Mouse (Mus musculus) thymus, postnatal 25 days (tissue): ENCODE data around the gene Gm7929.
"Not testable (repeated sequence)": the region's sequence is repeated elsewhere in the genome, so short reads cannot be mapped to it uniquely, and the experiment has no call there.

Experiments used
- DNase-seq: peaks from one replicate; pipeline ENCODE4 v3.0.0; 2022

Gene Gm7929

DNA sequence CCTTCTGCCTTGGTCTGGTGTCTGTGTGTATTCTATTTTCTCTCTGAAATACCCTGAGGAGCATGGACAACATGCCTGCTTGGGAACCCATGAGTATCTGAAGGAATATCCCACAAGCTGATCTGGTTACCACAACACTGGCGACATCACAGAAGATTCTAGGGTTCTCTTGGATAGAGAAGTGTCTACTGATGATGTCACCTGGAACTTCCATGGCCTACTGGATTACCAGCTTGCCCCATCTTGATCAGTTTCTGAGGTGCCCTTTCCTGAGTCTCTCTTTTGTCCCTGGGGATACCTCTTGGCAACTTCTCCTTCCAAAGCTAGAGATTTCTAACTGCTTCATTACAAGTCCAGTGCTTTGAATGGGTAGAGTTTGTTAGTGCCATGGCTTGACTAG is at the start of gene Gm7929:
Gene Gm7929, minus strand, starts transcription at position 101 of the 400 bp plus-strand sequence.
- not testable (repeated sequence) for DNase-seq

DNA sequence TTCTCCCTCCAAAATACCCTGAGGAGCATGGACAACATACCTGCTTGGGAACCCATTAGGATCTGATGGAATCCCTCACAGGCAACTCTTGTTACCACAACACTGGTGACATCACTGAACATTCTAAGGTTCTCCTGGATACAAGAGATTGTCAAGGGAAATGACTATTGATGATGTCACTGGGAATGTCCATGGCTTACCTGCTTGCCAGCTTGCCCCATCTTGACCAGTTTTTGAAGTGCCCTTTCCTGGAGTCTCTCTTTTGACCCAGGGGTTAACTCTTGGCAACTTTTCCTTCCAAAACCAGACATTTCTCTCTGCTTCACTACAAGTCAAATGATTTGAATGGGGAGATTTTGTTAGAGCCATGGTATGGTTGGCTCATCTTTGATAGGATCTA is 21.9 kb upstream of the Gm7929 start, which contains the start of gene Gm47189:
Gene Gm47189, minus strand, starts transcription at position 101 of the 400 bp plus-strand sequence.
- not testable (repeated sequence) for DNase-seq

DNA sequence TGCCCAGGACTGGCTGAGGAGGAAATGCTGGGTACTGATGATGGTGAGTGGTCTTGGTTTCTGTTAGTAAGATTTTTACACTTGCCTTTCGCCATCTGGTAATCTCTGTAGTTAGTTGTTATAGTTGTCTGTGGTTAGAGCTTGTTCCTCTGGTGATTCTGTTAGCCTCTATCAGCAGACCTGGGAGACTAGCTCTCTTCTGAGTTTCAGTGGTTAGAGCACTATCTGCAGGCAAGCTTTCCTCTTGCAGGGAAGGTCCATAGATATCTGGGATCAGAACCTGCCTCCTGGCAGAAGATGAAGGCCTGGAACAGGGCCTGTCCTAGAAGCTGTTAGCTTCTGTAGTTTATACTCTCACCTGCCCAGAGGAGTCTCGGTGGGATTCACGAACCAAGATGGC is 5.5 kb upstream of the Gm7929 start:
- DNase-seq: peak; percentile 0

DNA sequence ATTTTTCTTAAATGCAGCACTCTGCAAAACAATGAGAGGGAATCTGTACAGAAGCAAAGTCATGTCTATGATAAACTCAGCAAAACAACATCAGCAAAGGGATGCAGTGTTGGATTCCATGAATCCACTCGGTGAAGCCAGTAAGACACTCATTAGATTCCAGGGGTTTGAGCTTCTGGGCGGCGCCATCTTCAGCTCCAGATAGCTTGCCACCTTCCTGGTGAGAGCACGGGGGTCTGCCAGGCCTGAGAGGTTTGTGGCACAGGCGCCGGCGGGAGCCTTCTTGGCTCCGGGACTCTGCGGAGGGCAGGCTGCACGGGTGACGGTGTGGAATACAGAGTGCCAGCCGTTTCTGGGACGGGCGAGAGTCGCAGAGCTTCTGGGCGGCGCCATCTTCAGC is 27.0 kb downstream of the Gm7929 start:
- DNase-seq: not testable (repeated sequence)

DNA sequence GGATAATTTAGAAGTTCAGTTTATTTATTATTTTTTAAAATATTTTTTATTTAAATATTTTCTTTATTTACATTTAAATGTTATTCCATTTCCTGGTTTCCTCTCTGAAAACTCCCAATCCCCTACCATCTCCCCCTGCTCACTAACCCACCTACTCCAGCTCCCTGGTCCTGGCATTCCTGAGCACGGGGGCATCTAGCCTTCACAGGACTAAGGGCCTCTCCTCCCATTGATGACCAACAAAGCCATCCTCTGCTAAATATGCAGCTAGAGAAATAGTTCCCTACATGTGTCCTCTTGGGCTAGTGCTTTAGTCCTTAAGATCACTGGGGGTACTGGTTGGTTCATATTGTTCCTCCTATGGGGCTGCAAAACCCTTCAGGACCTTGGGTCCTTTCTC is 33.2 kb downstream of the Gm7929 start:
- not testable (repeated sequence) for DNase-seq

DNA sequence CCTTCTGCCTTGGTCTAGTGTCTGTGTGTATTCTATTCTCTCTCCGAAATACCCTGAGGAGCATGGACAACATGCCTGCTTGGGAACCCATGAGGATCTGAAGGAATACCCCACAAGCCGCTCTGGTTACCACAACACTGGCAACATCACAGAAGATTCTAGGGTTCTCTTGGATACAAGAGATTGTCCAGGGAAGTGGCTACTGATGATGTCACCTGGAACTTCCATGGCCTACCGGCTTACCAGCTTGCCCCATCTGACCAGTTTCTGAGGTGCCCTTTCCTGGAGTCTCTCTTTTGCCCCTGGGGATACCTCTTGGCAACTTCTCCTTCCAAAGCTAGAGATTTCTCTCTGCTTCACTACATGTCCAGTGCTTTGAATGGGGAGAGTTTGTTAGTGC is 48.6 kb downstream of the Gm7929 start, which contains the start of gene Gm8068:
Gene Gm8068, minus strand, starts transcription at position 101 of the 400 bp plus-strand sequence.
- not testable (repeated sequence) for DNase-seq
